Mouse (Mus musculus): ENCODE data around the gene Olfr8.
"Not testable (repeated sequence)": the region's sequence is repeated elsewhere in the genome, so short reads cannot be mapped to it uniquely, and the experiment has no call there.

Gene Olfr8

DNA sequence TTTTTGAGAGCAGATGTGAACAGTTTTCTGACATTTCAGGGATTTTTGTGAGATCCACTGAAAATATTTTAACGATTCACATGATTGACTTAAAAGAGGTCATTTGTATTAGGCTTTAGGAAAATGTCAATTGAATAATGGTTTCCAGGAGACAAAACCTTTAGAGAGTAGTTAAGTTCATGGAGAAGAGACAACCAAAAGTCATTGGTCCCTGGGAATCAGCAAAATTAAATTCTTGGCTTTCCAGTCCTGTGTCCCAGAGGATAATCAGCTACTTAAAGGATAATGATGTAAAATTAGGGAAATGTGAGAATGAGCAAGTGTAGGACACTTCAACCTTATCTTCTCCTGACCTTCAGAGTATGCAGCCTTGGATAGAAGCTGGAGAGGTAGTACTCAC lies at the start of gene Olfr8:
Olfr8 (plus strand) TSS at position 301 of the 400 bp plus-strand sequence.
- DNase-seq (ENCODE audit: low read depth in 2 of 2, low spot score in 2 of 2), result not testable (repeated sequence)

GRCm38 (mm10) chr10:78912871-78913270 lies 37.6 kb upstream of the Olfr8 start, which contains the start of gene Olfr1354:
TSS of gene Olfr1354 (plus strand) at chr10:78913171.
- not testable (repeated sequence) for DNase-seq (ENCODE audit: low read depth in 2 of 2, low spot score in 2 of 2)

- DNase-seq (ENCODE audit: low read depth in 2 of 2, low spot score in 2 of 2), result not testable (repeated sequence)
These were observed 12.6 kb downstream of the Olfr8 start, which contains the start of gene Olfr1353 for GRCm38 (mm10) chr10:78963009-78963408. TSS of gene Olfr1353 (plus strand) at chr10:78963309.

- DNase-seq (ENCODE audit: low read depth in 2 of 2, low spot score in 2 of 2), result no peak
These were observed 30.3 kb downstream of the Olfr8 start, which contains the start of gene Olfr1352 for GRCm38 (mm10) chr10:78980750-78981149. TSS of gene Olfr1352 (plus strand) at chr10:78981050.

Data from CD8-positive naive resting alpha-beta T cell, adult 2 months (primary cell).